Mouse (Mus musculus) naive thymus-derived CD4-positive, alpha-beta T cell, adult 2 months (primary cell): Measurements from ENCODE around the gene Barhl2.

ENCODE experiments used
- DNase-seq: peaks from one replicate; pipeline ENCODE4 v3.0.0-alpha.2; 2011; ENCODE audit warnings: low read depth

The Barhl2 gene

GRCm38 (mm10) chr5:106415734-106416133 lies 42.2 kb downstream of the Barhl2 start:
- DNase-seq = no peak

- DNase-seq = no peak
Measured at GRCm38 (mm10) chr5:106402761-106403160, 55.2 kb downstream of the Barhl2 start.
